Mouse (Mus musculus) liver, embryonic 14.5 days (tissue): ENCODE measurements around the gene Slc25a51. TPM values are rescaled to one million over a fixed set of nuclear protein-coding genes. Genes with fewer than 3 reads are reported as not detected.
"Not testable (repeated sequence)": the region's sequence is repeated elsewhere in the genome, so short reads cannot be mapped to it uniquely, and the experiment has no call there.

Source experiments
- ATAC-seq: fragments of 200-750 bp; cut with Nextera tagmentation; 2 replicates; pipeline ENCODE4 v1.8.0; 2017; ENCODE audit warnings: moderate number of reproducible peaks, mild to moderate bottlenecking, moderate library complexity; ENCODE audit not compliant: insufficient read depth
- DNase-seq, 3 experiments: peaks; one replicate each; pipeline ENCODE4 v3.0.0-alpha.2; 2012 to 2013; ENCODE audit warnings: low read depth in 3 of 3, low spot score in 3 of 3
- H3K27ac ChIP-seq: fragments of 300-500 bp; sonication (generic); 2 replicates; pipeline ENCODE4 v1.5.1; 2014; ENCODE audit warnings: moderate library complexity, mild to moderate bottlenecking, control low read depth, inconsistent platforms
- H3K27me3 ChIP-seq: fragments of 300-500 bp; sonication (generic); 2 replicates; pipeline ENCODE4 v1.6.1; 2014; ENCODE audit warnings: mild to moderate bottlenecking, low read length, moderate library complexity; ENCODE audit not compliant: control insufficient read depth, insufficient read depth
- H3K36me3 ChIP-seq: fragments of 300-500 bp; sonication (generic); replicated peaks from 2 replicates; pipeline ENCODE4 v1.6.1; 2014; ENCODE audit warnings: low read depth; ENCODE audit not compliant: control insufficient read depth, insufficient read depth
- H3K4me1 ChIP-seq, 2 experiments: fragments of 200-500 bp in 1 of 2; fragments of 300-500 bp in 1 of 2; sonication (generic) in 1 of 2; replicated peaks; 2 replicates each; pipeline ENCODE4 v1.6.1; 2012 to 2014; ENCODE audit warnings: antibody characterized with exemption in 1 of 2, inconsistent platforms in 1 of 2, low read length in 1 of 2; ENCODE audit not compliant: control insufficient read depth in 2 of 2, insufficient read depth in 2 of 2
- H3K4me2 ChIP-seq: fragments of 300-500 bp; sonication (generic); 2 replicates; pipeline ENCODE4 v1.6.1; 2014; ENCODE audit warnings: low read depth, mild to moderate bottlenecking, control low read depth, moderate library complexity
- H3K4me3 ChIP-seq, 2 experiments: fragments of 200-500 bp in 1 of 2; fragments of 300-500 bp in 1 of 2; sonication (generic) in 1 of 2; 2 replicates each; pipeline ENCODE4 v1.5.1; 2012 to 2014; ENCODE audit warnings: low read depth in 2 of 2, low read length in 2 of 2, mild to moderate bottlenecking in 2 of 2, control low read depth in 1 of 2, inconsistent platforms in 1 of 2, moderate library complexity in 1 of 2; ENCODE audit not compliant: insufficient read depth in 1 of 2
- H3K9ac ChIP-seq: fragments of 300-500 bp; sonication (generic); replicated peaks from 2 replicates; pipeline ENCODE4 v1.6.1; 2014; ENCODE audit warnings: mild to moderate bottlenecking, control low read depth, moderate library complexity
- H3K9me3 ChIP-seq: fragments of 300-500 bp; sonication (generic); 2 replicates; pipeline ENCODE4 v1.6.1; 2016; ENCODE audit warnings: low read length, mixed read lengths; ENCODE audit not compliant: control insufficient read depth
- CTCF ChIP-seq: IDR thresholded peaks from 2 replicates; pipeline ENCODE4 v1.5.1; 2016; ENCODE audit warnings: antibody characterized with exemption, low read depth, control low read depth
- EP300 ChIP-seq: IDR thresholded peaks from 2 replicates; pipeline ENCODE4 v1.6.1; 2016; ENCODE audit warnings: antibody characterized with exemption, low read depth
- WGBS: fragments of 180-500 bp; shearing (Covaris S2); extraction: QIAGEN DNeasy Blood & Tissue Kit; methylation state at CpG from one replicate; pipeline ENCODE4 v1.1.7; 2014; ENCODE audit not compliant: insufficient replicate concordance; 5-methylcytosine and 5-hydroxymethylcytosine counted together
- polyA plus RNA-seq, 2 experiments: library from polyadenylated mRNA; depleted of rRNA in 1 of 2; stranded (reverse) in 1 of 2; unstranded in 1 of 2; fragments of >200 nt; fragmentation: Nextera tagmentation in 1 of 2; extraction: Ambion mirVana in 1 of 2; gene quantifications; 2 replicates each; pipeline versions ENCODE4 v1.2.1 to v1.2.3; 2012 to 2014

The Slc25a51 gene
- polyA plus RNA-seq, 2 experiments = 53.4 to 65.5 TPM

DNA sequence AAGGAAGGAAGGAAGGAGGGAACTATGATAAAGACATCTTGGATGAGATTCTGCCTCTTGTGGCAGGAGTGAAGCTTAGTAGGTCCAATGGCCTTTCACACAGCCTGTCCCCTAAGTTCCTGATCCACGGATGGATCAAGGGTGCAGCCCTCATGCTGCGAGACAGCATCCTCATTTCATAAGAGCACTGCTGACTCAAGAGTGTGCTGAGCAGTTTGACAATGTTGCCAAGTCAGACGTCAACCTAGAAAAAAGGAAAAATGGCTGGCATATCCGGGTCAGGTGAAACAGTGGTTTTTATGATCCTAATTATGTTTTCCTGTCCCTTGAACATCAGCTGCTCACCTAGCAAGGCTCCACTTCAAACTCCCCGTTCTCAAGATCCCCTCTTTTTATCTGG is 14.9 kb downstream of the Slc25a51 start:
- peaks cover 31% of the 10 kb centered on the region for H3K36me3 ChIP-seq
- 66% methylated on average over 5 of the region's 5 CpGs for WGBS
- H3K4me3 ChIP-seq = no peak overlapping the region
- H3K27ac ChIP-seq = no peak overlapping the region
- TF ChIP-seq EP300 (no peak), CTCF (no peak)
- no peak for DNase-seq
- no peaks in the 10 kb centered on the region for H3K4me1 ChIP-seq
- H3K4me2 ChIP-seq = no peak overlapping the region
- H3K9ac ChIP-seq = no peak overlapping the region
- H3K27me3 ChIP-seq = no peaks in the 10 kb centered on the region
- ATAC-seq = no peak
- H3K9me3 ChIP-seq = no peaks in the 10 kb centered on the region

DNA sequence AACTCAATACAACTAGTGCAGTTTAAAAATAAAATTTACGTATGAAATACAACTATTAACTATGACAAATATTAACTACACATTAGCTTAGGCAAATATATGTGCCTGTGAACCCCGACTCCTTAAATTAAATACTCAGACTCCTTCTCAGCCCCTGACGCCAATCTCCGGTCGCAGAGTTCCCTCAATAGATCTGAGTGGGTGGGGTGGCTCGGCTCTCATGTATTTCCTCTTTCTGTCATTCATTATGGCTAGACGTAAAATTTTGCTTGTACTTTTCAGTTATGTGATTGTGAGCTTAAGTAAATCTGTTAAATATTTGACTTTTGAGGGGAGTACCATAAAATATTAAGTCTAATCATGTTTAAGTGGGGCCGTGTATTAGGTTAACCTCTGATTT is 15.6 kb downstream of the Slc25a51 start:
- no peak for DNase-seq
- no peak overlapping the region for H3K4me2 ChIP-seq
- no peak overlapping the region for H3K4me3 ChIP-seq
- H3K9me3 ChIP-seq = no peaks in the 10 kb centered on the region
- H3K9ac ChIP-seq = no peak overlapping the region
- no peaks in the 10 kb centered on the region for H3K27me3 ChIP-seq
- TF ChIP-seq EP300 (no peak), CTCF (no peak)
- peaks cover 25% of the 10 kb centered on the region for H3K36me3 ChIP-seq
- no peak overlapping the region for H3K27ac ChIP-seq
- H3K4me1 ChIP-seq = no peaks in the 10 kb centered on the region
- 33% methylated on average over 8 of the region's 8 CpGs for WGBS
- ATAC-seq = no peak

DNA sequence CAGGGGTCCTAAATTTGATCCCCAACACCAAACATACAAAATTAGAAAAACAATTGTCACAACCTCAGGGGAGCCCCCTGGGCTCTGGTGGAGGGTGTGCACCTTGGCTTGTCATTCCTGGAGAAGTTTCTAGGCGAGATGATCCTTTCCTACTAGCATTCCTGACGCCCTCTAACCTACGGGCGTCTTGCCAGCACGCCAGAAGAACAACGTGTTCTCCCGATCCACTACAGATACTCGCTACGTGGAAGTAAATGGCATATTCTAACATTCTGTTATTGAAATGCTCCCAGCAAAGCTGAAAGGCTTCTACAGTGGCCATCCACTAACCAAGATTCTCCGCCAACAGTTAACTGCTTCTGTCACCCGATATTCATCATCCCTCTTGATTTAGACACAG is 16.0 kb downstream of the Slc25a51 start:
- no peak overlapping the region for H3K4me3 ChIP-seq
- WGBS = 59% methylated on average over 11 of the region's 11 CpGs
- no peak overlapping the region for H3K4me2 ChIP-seq
- no peak overlapping the region for H3K27ac ChIP-seq
- H3K27me3 ChIP-seq = no peaks in the 10 kb centered on the region
- H3K4me1 ChIP-seq = no peaks in the 10 kb centered on the region
- H3K36me3 ChIP-seq = peaks cover 20% of the 10 kb centered on the region
- DNase-seq = no peak
- no peak for ATAC-seq
- no peak for TF ChIP-seq EP300
- TF ChIP-seq CTCF = no peak
- H3K9me3 ChIP-seq = no peaks in the 10 kb centered on the region
- H3K9ac ChIP-seq = no peak overlapping the region

DNA sequence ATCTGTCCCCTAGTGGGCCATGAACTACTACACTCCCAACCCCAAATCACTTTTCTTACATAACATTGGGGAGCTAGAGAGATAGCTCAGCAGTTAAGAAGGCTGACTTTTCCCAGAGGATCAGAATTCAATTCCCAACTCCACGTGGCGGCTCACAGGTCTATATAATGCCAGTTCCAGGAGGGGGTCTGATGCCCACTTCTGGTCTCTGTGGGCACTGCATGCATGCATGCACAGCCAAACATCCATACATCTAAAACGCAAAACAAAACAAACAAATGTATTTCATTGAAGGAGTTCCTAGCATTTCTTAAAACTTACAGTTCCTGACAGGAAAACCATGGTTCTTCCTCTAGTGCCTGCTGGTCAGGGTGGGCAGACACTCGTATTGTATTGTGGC is 16.5 kb downstream of the Slc25a51 start:
- no peak for ATAC-seq
- Histone ChIP-seq H3K4me2 (no peak overlapping the region), H3K9me3 (no peaks in the 10 kb centered on the region), H3K4me3 (no peak overlapping the region), H3K4me1 (no peaks in the 10 kb centered on the region), H3K27me3 (no peaks in the 10 kb centered on the region), H3K36me3 (peaks cover 16% of the 10 kb centered on the region), H3K9ac (no peak overlapping the region), H3K27ac (no peak overlapping the region)
- TF ChIP-seq EP300 (no peak), CTCF (peak; percentile 50)
- WGBS = 61% methylated on average over 4 of the region's 4 CpGs
- DNase-seq = no peak

DNA sequence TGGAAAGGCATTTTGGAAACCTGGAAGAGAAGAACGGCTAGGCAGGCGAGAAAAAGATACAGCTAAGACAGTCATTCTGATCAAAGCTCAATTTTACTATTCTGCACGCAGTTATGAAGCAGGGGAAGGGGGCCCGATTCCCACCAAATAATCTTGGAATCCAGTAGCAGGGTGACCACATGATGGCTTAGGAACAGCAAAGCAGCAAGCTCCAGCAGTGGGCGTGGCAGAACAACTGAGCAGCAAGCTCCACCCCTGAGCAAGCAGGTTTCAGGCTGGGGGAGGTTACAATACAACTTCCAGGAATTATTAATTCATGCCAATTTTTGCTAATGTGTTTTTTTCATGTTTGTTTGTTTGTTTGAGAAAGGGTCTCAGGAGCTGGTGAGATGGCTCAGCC is 21.3 kb downstream of the Slc25a51 start:
- not testable (repeated sequence) for H3K4me2 ChIP-seq, H3K4me1 ChIP-seq
- 77% methylated on average over 5 of the region's 5 CpGs for WGBS

DNA sequence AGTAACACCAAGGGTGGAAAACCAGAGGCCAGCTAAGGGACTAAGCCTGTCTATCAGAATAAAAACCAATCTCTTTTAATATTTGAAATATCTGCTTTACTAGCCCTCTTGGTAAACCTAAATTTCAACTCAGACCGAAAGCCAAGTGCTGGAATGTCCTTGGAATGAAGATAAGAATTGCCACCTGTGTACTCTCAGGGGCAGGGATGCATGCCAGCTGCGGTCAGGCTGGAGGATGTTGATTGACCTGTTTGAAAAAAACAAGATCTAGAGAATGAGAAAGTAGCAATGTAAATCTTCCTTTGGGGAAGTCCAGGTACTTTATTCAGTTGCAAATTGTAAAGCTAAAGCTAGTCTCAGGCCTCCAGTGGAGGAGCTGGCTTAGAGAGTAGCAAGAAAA is 26.4 kb downstream of the Slc25a51 start:
- not testable (repeated sequence) for H3K4me2 ChIP-seq, H3K4me3 ChIP-seq, H3K4me1 ChIP-seq, H3K9me3 ChIP-seq, H3K27ac ChIP-seq, H3K9ac ChIP-seq, H3K36me3 ChIP-seq, ATAC-seq, DNase-seq, H3K27me3 ChIP-seq
- WGBS = 59% methylated on average over 2 of the region's 2 CpGs

More for the DNA sequence above, 21.3 kb downstream of the Slc25a51 start:
- not testable (repeated sequence) for H3K27ac ChIP-seq, H3K9ac ChIP-seq, H3K36me3 ChIP-seq, H3K4me3 ChIP-seq, H3K9me3 ChIP-seq, ATAC-seq, H3K27me3 ChIP-seq, DNase-seq

DNA sequence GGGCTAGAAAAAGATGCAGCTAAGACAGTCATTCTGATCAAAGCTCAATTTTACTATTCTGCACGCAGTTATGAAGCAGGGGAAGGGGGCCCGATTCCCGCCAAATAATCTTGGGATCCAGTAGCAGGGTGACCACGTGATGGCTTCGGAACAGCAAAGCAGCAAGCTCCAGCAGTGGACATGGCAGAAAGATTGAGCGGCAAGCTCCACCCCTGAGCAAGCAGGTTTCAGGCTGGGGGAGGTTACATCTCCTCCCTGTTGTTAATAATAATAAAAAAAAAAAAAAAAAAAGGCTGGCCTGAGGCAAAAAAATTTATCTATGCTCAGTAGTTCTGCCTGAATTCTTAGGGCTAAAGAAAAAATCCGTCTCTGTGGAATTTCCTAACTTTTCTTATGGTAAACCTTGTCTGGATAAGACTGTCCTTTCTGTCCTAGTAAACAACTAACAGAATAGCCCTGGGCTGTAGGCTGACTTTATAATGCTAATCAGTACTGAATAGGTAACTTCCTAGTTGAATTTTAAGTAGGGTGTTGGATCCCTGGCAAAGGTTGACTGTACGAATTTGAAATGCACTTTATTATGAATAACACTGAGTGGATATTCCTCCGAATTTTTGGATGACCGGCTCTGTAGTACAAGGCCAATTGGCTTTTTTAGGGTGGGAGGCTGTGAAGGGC is 27.5 kb downstream of the Slc25a51 start:
- H3K4me2 ChIP-seq, H3K4me1 ChIP-seq, ATAC-seq, H3K36me3 ChIP-seq, DNase-seq, H3K9me3 ChIP-seq, H3K4me3 ChIP-seq, H3K27ac ChIP-seq, H3K27me3 ChIP-seq, H3K9ac ChIP-seq: not testable (repeated sequence)
- WGBS = 78% methylated on average over 10 of the region's 10 CpGs
